Mouse (Mus musculus) retina, adult 2 months (tissue): ENCODE measurements at regions not wholly inside any gene's neighbourhood (a gene's known extent, or its start where the extent isn't known, plus 50 kb on each side); places are given as distances from the start of the nearest gene placed in this dataset.

Source experiments
- DNase-seq: peaks from one replicate; pipeline ENCODE4 v3.0.0-alpha.2; 2012; ENCODE audit warnings: low read depth, low spot score

- DNase-seq, result no peak
These were observed 123.5 kb downstream of the Ly86 start for GRCm38 (mm10) chr13:37468304-37469178.

DNA sequence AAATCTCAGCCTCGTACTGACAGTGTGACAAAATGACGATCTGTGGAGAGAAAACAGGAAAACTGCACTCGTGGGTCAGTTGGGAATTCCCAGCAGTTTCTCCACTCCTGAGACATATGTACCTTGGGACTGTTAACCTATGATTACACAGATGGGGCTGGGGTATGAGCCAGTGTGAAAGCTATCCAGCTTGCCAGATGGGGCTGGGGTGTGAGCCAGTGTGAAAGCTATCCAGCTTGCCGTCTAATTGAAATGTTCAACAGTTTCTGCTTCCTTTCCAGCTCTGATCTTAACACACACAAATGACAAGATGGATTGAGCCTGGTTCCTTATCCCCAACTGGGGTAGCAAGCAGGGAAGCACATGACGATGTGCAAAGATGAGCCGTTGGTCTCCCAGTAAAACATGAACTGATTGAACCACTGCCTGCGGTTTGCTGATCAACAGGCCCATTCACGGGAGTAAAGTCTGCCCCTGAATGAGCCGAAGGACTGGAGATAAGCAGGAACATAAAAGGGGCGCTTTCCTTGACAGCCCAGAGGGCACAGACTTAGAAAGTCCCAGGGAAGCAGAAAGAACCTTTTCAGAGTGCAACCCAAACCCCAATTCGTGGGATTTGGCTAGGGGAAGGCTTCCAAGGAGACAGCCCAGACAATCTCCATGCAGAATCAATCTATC is 125.4 kb downstream of the Ly86 start:
- DNase-seq, result no peak

DNA sequence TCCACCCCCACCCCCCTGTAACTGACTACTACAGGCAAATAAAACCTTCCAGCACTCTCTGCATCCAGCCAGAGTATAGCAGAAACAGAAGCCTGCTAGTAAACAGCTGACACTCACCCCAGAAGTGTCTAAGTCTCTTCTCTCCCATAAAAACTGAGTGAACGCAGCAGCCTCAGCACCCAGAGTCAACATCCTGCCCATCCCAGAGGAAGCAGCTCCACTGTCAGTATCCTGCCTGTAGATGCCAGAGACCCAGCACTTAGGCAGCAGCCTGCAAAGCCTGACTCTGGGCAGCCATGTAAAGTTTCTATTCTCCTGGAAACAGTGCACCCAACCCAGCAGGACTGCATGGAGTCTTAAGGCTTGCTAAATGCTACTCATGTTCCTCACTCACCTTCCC is 128.4 kb downstream of the Ly86 start:
- DNase-seq, result no peak

DNA sequence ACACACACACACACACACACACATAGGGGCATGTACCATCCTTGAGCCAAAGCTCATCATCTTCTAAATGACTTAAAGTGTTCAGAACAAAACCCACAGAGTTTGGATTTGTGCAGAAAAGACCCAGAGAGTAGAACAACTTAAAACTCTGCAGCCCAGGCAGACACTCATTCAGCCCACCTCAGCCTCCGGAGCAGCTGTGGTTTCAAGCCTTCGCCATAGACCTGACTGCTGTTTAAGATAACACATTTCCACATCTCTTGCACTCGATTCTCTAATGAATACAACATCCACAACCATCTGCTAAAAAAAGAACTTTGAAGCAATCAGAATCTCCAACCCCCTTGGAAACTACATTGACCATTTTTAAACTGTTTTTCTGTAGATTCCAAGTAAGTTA is 130.8 kb downstream of the Ly86 start:
- DNase-seq, result no peak

DNA sequence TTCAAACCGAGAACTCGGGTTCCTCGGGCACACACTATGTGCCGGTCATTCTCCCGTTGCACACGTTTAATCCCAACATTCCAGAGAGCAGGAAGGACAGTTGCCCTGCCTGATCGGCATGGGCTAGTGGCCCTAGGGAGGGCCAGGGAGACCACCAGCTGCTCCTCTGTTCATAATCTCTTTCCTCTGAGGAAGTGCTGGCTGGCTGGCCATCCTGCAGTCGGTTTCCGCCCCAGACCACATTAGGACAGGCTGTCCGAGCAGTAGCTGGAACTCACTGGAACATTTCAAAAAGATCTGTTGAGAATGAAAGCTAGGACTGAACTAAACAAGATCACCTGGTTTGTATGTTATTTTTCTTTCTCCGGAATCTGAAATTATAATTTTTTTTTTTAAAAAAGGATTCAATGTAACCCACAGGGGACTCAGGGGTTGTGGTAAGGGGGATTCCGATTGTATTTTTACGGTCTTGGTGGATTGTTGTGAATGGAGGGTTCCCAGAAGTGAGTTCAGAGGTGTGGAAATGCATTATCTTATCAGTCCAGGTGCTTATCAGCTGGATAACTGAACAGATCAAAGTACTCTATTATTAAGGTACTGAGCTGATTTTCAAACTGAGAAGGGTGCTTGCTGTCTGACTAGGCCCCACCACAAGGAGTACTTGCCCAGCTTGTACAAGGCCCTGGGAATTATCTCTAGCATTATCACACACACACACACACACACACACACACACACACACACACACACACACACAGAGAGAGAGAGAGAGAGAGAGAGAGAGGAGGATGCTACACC is 131.4 kb downstream of the Ly86 start:
- DNase-seq, result no peak

- no peak for DNase-seq
These were observed 132.3 kb downstream of the Ly86 start for GRCm38 (mm10) chr13:37477342-37477741.

- DNase-seq, result no peak
These were observed 132.9 kb downstream of the Ly86 start for GRCm38 (mm10) chr13:37477749-37478548.

- no peak for DNase-seq
These were observed 134.2 kb downstream of the Ly86 start for GRCm38 (mm10) chr13:37479182-37479691.

DNA sequence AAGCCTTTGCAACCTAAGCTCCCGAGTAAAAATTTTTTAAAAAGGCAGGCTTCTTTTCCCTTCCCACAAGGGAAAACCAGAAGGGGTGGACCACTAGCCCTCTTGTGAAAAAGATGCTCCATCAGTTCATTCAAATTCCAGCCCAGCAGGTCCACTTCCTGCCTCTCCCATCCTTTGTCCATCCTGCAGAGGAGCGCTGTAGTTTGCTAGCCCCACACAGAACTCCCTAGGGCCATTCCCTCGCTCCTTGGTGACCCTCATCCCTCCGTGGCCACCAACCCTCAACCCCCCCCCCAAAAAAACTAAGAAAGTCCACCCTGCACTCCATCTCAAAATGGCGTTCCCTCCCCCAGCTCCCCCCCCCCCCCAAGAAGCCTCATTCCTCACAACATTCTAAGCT is 136.5 kb downstream of the Ly86 start:
- DNase-seq, result no peak

DNA sequence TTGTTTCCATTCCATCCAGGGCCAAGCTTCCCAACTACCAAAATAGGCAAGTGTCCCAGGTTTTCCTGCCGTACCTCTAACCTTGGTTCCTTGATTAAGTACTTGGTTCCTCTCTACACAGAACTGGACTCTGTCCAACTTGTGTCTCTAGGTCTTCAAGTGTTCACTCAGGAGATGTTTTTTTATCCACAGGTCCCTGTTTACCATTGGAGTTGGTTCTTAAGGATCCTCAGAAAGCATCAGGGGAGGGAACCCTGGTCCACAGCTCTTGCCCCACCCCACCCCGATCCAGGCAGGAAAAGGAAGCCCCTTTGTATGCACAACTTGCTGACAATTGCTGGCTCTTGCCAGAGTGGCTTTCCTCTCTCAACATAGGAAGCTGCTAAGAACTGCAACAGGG is 137.0 kb downstream of the Ly86 start:
- no peak for DNase-seq

DNA sequence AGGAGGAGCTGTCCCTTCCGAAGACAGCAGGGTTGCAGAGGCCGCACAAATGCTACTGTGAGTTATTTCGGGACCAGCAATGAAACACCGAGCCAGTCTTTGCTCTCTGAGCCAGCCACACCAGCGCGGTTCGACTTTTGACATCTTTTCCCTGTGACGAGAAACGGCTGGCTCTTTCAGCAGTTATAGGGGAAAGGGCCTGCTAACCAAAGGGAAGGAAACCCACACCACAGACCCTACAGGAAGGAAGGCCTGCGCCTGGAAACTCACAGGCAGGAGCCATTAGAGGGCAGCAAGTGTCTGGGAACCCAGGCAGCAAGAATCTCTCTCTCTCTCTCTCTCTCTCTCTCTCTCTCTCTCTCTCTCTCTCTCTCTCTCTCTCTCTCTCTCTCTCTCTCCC is 137.6 kb downstream of the Ly86 start:
- DNase-seq, result no peak

- DNase-seq, result no peak
These were observed 138.2 kb downstream of the Ly86 start for GRCm38 (mm10) chr13:37483010-37483855.

DNA sequence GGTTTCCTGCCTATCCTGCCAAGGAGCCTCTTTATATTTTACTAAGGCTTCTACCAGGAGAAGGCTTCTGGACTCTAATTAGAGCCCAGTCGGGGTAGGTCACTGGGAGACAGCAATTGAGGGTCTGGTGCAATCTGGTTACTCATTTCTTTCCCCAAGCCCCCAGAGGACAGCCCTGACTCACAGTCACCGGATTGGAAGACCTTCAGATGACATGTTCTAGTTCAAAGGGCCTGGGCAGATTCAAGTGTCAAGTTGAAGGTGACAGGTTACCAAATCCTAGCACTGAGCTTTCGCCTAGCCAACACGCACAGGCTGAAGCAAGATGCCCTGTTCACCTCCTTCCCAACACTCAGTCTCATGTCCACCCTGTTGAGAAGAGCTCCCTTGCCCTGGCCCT is 139.6 kb downstream of the Ly86 start:
- DNase-seq, result no peak

GRCm38 (mm10) chr13:37492115-37493001 is 147.3 kb downstream of the Ly86 start:
- DNase-seq, result no peak

DNA sequence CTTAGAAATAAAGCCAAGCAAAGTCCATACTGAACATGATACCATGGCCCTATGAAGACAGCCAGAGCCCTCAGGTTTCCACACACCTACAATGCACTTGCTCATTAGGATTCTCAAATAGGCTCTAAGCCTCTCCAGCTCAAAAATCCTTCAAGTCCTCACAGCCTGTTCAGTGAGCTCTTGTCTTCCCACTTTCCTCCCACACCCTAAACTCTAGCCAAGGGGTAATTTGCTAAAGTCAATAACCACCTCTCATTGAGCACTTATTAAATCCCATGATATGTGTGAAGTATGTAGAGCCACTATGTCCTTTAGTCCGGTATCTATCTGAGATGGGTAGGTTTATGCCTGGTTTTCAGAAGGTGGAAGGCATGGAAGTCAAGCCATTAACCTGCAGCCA is 148.3 kb downstream of the Ly86 start:
- DNase-seq, result no peak

GRCm38 (mm10) chr13:37495272-37495932 is 150.4 kb downstream of the Ly86 start:
- DNase-seq, result no peak

DNA sequence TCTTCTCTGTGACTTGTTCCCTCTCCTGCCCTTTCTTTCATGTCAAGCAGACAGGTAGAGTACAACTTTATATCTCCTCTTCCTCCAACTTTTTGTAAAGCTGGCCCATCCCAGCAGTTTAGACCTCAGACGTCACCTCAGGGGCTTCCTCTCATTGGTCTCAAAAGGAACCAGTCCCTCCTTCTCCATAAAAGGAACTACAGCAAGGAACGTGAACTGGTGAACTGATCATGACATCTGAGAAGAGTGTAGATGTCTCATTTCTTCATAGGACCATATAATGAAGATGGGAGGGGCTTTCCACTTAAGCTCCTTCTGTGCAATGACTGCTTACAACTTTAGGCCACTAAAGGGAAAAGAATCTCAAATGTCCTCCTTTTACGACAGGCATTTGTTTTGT is 153.0 kb downstream of the Ly86 start:
- no peak for DNase-seq

DNA sequence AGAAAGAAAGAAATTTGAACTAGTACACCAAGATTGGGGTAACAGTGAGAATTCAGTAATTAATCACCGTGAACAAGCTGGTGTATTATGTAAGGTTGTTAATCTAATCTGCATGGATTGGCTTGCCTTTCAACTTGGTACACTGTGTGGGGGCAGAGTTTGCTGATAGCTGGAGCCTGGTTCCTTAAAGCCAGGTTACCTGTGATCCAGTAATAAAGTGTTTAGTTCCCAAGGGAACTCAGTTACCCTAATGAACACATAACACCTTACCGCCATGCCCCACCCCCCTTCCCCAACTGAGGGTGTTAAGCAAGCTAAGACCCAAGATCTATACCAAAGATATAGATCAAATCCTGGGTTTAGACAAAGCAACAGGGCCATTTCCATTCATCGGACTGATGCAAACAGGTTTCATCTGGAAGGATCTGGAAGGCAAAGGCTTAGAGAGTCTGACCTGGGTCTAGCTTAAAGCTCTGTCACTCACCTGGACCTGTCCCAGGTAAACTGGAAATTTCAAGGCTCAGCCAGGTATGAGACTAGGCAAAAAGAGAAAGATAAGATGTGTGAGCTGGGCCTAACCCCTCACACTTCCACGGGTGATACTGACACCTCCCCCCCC is 155.8 kb downstream of the Ly86 start:
- no peak for DNase-seq
